Mouse (Mus musculus): ENCODE results near the gene Krt42. TPM values are rescaled to one million over a fixed set of nuclear protein-coding genes. Genes with fewer than 3 reads are reported as not detected.
A peak's percentile ranks its signal among the peaks of the same experiment; 100 is the strongest.
"Not testable (repeated sequence)": the region's sequence is repeated elsewhere in the genome, so short reads cannot be mapped to it uniquely, and the experiment has no call there.

The Krt42 gene
- not detected in 2 replicates for total RNA-seq (2017)

- ATAC-seq (replicated peaks in 1 of 2; ENCODE audit: insufficient read depth in 1 of 2, low FRiP score in 2 of 2, low TSS enrichment in 1 of 2, low read depth in 1 of 2, poor library complexity in 2 of 2, severe bottlenecking in 2 of 2): no peak
Measured at GRCm38 (mm10) chr11:100269821-100270332, at the start of gene Krt42. Gene Krt42, minus strand, starts transcription at chr11:100269871.

DNA sequence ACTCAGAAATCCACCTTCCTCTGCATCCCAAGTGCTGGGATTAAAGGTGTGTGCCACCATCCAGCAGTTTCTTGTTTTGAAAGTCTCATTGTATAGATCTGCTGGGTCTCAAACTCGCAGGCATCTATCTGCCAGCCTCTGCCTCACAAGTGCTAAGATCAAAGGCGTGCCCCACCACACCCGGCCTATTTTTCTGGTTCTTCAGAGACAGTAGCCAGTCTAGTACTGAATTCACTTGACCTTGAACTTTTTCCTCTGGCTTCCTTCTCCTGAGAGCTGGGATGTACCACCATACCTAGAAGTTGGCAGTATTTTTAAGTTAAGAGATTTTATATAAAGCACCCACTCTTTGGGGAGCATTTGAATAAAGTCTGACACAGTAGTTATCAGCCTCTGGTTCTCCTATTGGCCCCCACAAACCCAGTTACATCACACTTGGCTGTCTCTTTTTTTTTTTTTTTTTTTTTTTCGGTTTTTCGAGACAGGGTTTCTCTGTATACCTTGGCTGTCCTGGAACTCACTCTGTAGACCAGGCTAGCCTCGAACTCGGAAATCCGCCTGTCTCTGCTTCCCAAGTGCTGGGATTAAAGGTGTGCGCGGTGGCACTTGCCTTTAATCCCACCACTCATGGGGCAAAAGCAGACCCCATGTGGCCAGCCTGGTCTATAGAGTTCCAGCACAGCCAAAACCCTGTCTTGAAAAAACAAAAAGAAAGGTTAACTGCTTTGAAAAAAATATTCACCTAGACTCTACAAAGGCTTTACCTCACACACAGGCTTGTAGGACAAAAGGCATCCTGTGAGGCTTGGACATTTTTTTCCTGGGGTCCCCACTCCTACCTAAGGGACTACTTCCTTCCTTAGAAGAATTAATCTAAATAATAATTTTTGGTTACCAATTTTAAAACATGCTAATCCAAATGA, 49.1 kb upstream of the Krt42 start:
- no peak for ATAC-seq (replicated peaks in 1 of 2; ENCODE audit: insufficient read depth in 1 of 2, low FRiP score in 2 of 2, low TSS enrichment in 1 of 2, low read depth in 1 of 2, poor library complexity in 2 of 2, severe bottlenecking in 2 of 2)

- ATAC-seq (replicated peaks in 1 of 2; ENCODE audit: insufficient read depth in 1 of 2, low FRiP score in 2 of 2, low TSS enrichment in 1 of 2, low read depth in 1 of 2, poor library complexity in 2 of 2, severe bottlenecking in 2 of 2): no peak
Measured at GRCm38 (mm10) chr11:100317826-100318380, 48.2 kb upstream of the Krt42 start.

DNA sequence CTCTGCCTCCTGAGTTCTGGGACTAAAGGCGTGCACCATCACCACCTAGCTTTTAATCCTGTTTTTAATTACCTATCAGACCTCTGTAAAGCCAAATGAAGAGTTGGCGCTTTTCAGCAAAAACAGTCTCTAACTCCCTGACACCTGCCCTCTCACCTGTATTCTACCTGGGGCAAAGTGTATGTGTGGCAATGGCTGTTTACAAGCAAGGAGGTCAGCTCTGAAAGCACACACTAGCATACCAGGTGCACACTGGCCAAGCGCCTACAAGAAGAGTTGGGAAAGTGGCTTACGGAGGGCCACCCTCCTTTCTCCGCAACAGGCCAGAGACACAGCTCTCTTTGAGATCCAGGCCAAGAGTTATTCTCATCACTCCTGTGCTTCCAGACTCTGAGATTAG, 45.8 kb upstream of the Krt42 start:
- ATAC-seq (replicated peaks in 1 of 2; ENCODE audit: insufficient read depth in 1 of 2, low FRiP score in 2 of 2, low TSS enrichment in 1 of 2, low read depth in 1 of 2, poor library complexity in 2 of 2, severe bottlenecking in 2 of 2): no peak

- ATAC-seq (replicated peaks in 1 of 2; ENCODE audit: insufficient read depth in 1 of 2, low FRiP score in 2 of 2, low TSS enrichment in 1 of 2, low read depth in 1 of 2, poor library complexity in 2 of 2, severe bottlenecking in 2 of 2): no peak
Measured at GRCm38 (mm10) chr11:100313424-100313823, 43.8 kb upstream of the Krt42 start.

DNA sequence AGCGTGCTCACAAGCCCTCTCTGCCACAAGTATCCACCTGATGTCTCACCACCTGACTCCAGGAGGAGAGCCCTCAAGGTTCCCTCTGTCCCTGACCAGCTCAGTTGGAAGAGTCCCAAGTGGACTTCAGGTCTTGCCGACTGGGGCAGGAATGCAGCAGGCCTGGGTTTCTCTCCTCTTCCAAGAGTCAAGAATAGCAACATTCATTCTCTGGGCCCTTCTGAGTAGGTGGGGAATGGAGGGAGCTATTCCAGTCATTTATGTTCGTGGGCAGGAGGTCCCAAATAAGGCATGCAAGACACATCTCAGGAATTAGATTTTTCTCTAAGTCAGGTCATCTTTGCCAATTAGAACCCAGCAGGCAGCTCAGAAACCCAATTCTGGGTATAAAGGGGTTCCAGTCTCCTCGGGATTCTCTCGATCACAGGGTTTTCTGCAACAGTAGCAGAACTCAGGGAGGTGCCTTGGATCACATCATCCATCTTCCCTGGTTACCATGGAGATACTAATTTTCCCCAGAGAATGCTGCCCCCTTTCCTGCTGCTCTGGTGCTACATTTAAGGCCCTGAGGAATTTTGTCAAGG, 42.5 kb upstream of the Krt42 start:
- ATAC-seq (replicated peaks in 1 of 2; ENCODE audit: insufficient read depth in 1 of 2, low FRiP score in 2 of 2, low TSS enrichment in 1 of 2, low read depth in 1 of 2, poor library complexity in 2 of 2, severe bottlenecking in 2 of 2): no peak

DNA sequence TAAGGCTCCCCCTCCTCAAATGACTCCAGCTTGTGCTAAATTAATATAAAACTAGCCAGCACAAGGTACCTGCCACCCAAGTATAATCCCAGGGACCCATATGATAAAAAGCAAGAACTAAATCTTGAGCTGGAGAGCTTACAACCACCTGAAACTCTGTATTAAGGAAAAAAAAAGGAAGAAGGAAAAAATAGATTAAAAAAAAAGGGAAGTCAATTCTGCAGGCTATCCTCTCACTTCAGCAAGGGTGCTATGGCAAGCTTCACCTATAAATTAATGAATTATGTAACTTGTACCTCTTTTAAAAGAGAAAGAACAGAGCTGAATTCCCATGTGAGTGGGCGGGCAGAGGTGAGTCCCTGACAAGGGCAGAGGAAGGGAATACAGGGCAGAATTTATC, 42.0 kb upstream of the Krt42 start:
- ATAC-seq (replicated peaks in 1 of 2; ENCODE audit: insufficient read depth in 1 of 2, low FRiP score in 2 of 2, low TSS enrichment in 1 of 2, low read depth in 1 of 2, poor library complexity in 2 of 2, severe bottlenecking in 2 of 2): no peak

DNA sequence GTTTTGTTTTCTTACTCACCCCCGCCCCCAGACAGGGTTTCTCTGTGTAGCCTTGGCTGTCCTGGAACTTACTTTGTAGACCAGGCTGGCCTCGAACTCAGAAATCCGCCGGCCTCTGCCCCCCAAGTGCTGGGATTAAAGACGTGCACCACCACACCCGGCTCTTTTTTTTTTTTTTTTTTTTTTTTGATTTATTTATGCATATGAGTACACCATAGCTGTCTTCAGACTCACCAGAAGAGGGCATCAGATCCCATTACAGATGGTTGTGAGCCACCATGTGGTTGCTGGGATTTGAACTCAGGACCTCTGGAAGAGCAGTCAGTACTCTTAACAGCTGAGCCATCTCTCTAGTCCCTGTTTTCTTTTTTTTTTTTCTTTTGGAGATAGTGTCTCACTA, 39.0 kb upstream of the Krt42 start:
- not testable (repeated sequence) for ATAC-seq (replicated peaks in 1 of 2; ENCODE audit: insufficient read depth in 1 of 2, low FRiP score in 2 of 2, low TSS enrichment in 1 of 2, low read depth in 1 of 2, poor library complexity in 2 of 2, severe bottlenecking in 2 of 2)

DNA sequence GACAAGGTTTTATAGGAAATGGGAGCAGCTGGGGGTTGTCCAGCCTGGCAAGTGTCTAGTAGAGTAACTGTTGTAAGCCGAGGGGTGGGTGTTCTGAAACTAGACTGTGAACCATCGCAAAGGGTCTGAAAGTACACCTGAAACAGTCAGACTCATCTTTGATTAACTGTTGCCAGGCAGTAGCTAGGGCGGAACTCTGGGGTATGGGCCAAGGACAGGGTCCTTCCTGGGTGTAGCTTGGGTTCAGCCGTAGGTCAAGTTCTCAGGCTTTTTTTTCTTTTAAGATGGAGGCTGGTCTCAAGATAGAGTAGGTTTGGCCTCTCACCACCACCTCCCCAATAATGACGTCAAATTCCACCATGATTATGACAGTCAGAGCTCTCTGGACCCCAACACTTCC, 38.2 kb upstream of the Krt42 start:
- no peak for ATAC-seq (replicated peaks in 1 of 2; ENCODE audit: insufficient read depth in 1 of 2, low FRiP score in 2 of 2, low TSS enrichment in 1 of 2, low read depth in 1 of 2, poor library complexity in 2 of 2, severe bottlenecking in 2 of 2)

- ATAC-seq (replicated peaks in 1 of 2; ENCODE audit: insufficient read depth in 1 of 2, low FRiP score in 2 of 2, low TSS enrichment in 1 of 2, low read depth in 1 of 2, poor library complexity in 2 of 2, severe bottlenecking in 2 of 2): no peak
Measured at GRCm38 (mm10) chr11:100301292-100301691, 31.6 kb upstream of the Krt42 start.

GRCm38 (mm10) chr11:100300293-100300692, 30.6 kb upstream of the Krt42 start:
- ATAC-seq (replicated peaks in 1 of 2; ENCODE audit: insufficient read depth in 1 of 2, low FRiP score in 2 of 2, low TSS enrichment in 1 of 2, low read depth in 1 of 2, poor library complexity in 2 of 2, severe bottlenecking in 2 of 2): no peak

DNA sequence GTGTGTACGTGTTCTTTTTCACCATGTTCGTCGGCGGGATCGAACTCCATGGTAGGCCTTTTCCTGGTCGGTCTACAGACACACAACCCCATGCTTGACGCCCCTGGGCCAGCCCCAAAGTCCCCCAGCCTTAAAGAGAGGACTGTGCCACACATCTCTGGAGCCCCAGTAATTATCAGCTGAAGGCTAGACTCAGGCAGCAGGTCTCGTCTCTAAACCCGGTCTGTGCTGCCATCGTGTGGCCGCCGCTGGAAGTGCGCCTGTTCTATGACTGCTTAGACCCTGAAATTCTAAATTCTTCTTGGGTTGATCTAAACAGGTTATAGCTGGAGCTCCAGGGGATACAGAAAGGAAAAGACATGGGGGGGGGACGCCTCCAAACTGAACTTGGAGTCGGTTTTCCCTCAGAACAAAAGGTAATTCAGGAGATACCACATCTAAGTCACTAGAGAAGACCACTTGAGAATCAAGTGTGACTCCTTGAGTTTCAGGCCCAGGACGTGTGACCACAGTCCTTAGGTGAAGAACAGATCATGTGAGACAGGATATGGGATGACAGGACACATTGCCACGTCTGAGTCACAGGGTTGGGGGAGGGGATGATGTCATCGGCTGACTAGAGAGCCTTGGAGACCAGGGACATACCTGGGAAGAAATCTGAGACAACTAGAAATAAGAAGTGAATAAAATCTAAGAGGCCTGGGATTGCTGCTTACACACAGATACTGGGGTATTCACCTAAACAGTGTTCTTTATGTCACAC, 28.8 kb upstream of the Krt42 start:
- peak; percentile 54 to 72; a peak in 3 of 4 replicates for ATAC-seq (replicated peaks in 1 of 2; ENCODE audit: insufficient read depth in 1 of 2, low FRiP score in 2 of 2, low TSS enrichment in 1 of 2, low read depth in 1 of 2, poor library complexity in 2 of 2, severe bottlenecking in 2 of 2)

DNA sequence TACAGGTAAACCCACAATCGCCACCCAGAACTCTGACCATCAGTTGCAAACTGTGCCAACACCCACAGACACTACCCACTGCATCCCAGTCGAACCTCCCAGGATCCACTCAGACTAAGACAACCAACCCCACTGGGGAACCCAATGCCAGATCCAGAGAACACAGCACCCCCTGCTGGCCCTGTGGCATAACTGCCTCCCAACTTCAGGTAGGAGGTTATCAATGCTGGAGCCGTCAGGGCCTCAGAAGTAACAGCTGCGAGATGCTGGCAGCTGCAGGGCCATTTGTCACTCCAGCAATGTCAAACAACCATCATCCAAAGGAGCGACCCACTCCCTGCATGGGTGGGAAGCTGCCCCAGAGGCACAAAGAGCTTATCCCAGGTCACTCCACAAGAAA, 28.1 kb upstream of the Krt42 start:
- ATAC-seq (replicated peaks in 1 of 2; ENCODE audit: insufficient read depth in 1 of 2, low FRiP score in 2 of 2, low TSS enrichment in 1 of 2, low read depth in 1 of 2, poor library complexity in 2 of 2, severe bottlenecking in 2 of 2): peak; percentile 26 to 37; a peak in 2 of 4 replicates

- peak; percentile 75 to 79 for ATAC-seq (replicated peaks in 1 of 2; ENCODE audit: insufficient read depth in 1 of 2, low FRiP score in 2 of 2, low TSS enrichment in 1 of 2, low read depth in 1 of 2, poor library complexity in 2 of 2, severe bottlenecking in 2 of 2)
Measured at GRCm38 (mm10) chr11:100295308-100295707, 25.6 kb upstream of the Krt42 start.

GRCm38 (mm10) chr11:100292884-100293283, 23.2 kb upstream of the Krt42 start:
- no peak for ATAC-seq (replicated peaks in 1 of 2; ENCODE audit: insufficient read depth in 1 of 2, low FRiP score in 2 of 2, low TSS enrichment in 1 of 2, low read depth in 1 of 2, poor library complexity in 2 of 2, severe bottlenecking in 2 of 2)

DNA sequence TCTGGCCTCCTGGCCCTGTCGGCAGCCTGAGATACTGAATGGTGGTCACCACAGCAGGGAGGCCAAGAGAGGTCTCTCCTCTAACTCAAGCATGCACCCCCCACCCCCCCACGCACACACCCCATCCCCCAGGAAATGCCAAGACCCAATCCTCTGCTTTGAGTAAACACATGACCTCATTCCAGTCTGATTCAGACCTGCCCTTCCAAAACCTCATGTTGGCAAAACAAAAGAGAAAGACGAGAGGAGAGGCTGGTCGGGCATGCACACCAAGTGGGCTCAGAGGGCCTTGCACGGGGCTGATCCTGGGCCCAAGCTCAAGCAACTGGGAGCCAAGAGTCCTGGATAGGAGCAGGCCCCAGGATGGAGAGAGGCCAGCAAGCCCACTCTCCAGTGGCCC, 20.6 kb upstream of the Krt42 start:
- no peak for ATAC-seq (replicated peaks in 1 of 2; ENCODE audit: insufficient read depth in 1 of 2, low FRiP score in 2 of 2, low TSS enrichment in 1 of 2, low read depth in 1 of 2, poor library complexity in 2 of 2, severe bottlenecking in 2 of 2)

GRCm38 (mm10) chr11:100288942-100289341, 19.3 kb upstream of the Krt42 start:
- no peak for ATAC-seq (replicated peaks in 1 of 2; ENCODE audit: insufficient read depth in 1 of 2, low FRiP score in 2 of 2, low TSS enrichment in 1 of 2, low read depth in 1 of 2, poor library complexity in 2 of 2, severe bottlenecking in 2 of 2)

- no peak for ATAC-seq (replicated peaks in 1 of 2; ENCODE audit: insufficient read depth in 1 of 2, low FRiP score in 2 of 2, low TSS enrichment in 1 of 2, low read depth in 1 of 2, poor library complexity in 2 of 2, severe bottlenecking in 2 of 2)
Measured at GRCm38 (mm10) chr11:100287024-100287423, 17.4 kb upstream of the Krt42 start.
